In the genomic region with DNA sequence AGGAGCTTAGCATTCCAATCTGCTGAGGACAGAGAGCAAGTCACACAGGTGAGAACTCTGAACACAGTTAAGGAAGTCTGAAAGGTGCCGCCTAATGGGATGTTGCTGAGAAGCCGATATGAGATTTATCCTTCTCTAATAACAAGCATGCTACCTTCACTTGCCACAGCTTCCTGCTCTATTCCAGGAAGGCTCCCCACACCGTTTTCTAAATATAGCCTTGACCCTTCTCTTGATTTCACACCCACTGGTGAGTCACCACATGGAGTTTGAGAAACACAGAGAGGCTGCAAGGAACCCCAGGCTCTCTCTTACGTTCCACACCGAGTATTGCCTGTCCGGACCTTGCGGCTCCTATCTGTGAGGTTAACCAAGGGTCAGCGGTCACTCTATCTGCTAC, we compare ENCODE assay signal across 10 mouse cellular contexts. TPM values are rescaled to one million over a fixed set of nuclear protein-coding genes. Genes with fewer than 3 reads are reported as not detected.
DNase-seq lines count a peak whose midpoint lies in the region; ATAC-seq lines count a peak whose summit lies in the region.
"Had no signal": no experiment of that assay in that cellular context is flagged by ENCODE, and none has a peak within 500 bp of the region (broad histone marks: within the 10 kb centered on the region; RNA-seq: fewer than 3 reads in every experiment).

No protein-coding gene starts in this region.

- 85% methylated on average over 8 of the region's 8 CpGs for WGBS in forebrain, embryonic 15.5 days
- WGBS in midbrain, embryonic 13.5 days = 82% methylated on average over 8 of the region's 8 CpGs

- H3K4me2 ChIP-seq in forebrain, embryonic 15.5 days (replicated peaks) = no peak overlapping the region
- peak overlapping the region; percentile 44 for H3K4me2 ChIP-seq in midbrain, embryonic 13.5 days (replicated peaks)
- H3K4me2 ChIP-seq: embryonic facial prominence, embryonic 15.5 days; limb, embryonic 12.5 days had no signal

- no peak for DNase-seq in frontal cortex, postnatal 14 days (ENCODE audit: low spot score in 2 of 2)
- peak; percentile 10 for DNase-seq in 416B (ENCODE audit: low read depth)
- no peak for DNase-seq in ovary, postnatal 36 days (ENCODE audit: low spot score)
- DNase-seq in cerebellum, postnatal 14 days = no peak
- no peak for DNase-seq in gastrocnemius, adult 8-10 months (ENCODE audit: low spot score in 2 of 2)

- no peaks in the 10 kb centered on the region for H3K9me3 ChIP-seq in forebrain, embryonic 15.5 days
- no peaks in the 10 kb centered on the region for H3K9me3 ChIP-seq in midbrain, embryonic 13.5 days
- H3K9me3 ChIP-seq: embryonic facial prominence, embryonic 15.5 days; limb, embryonic 12.5 days had no signal

- no peak overlapping the region for H3K4me3 ChIP-seq in forebrain, embryonic 15.5 days
- no peak overlapping the region for H3K4me3 ChIP-seq in midbrain, embryonic 13.5 days (replicated peaks)
- H3K4me3 ChIP-seq: embryonic facial prominence, embryonic 15.5 days; limb, embryonic 12.5 days had no signal

- no peaks in the 10 kb centered on the region; the same call in 1 of the 2 replicates for H3K36me3 ChIP-seq in forebrain, embryonic 15.5 days
- peaks cover 8% of the 10 kb centered on the region for H3K36me3 ChIP-seq in midbrain, embryonic 13.5 days
- H3K36me3 ChIP-seq: embryonic facial prominence, embryonic 15.5 days; limb, embryonic 12.5 days had no signal

- H3K9ac ChIP-seq in forebrain, embryonic 15.5 days (replicated peaks) = no peak overlapping the region
- peak overlapping the region; percentile 37; the same call in 1 of the 2 replicates for H3K9ac ChIP-seq in midbrain, embryonic 13.5 days (replicated peaks)
- H3K9ac ChIP-seq: embryonic facial prominence, embryonic 15.5 days; limb, embryonic 12.5 days had no signal

- ATAC-seq in frontal cortex, adult (ENCODE audit: low TSS enrichment) = peak; percentile 25; the same call in 1 of the 2 replicates
- ATAC-seq in forebrain, embryonic 15.5 days (replicated peaks) = no peak
- no peak for ATAC-seq in midbrain, embryonic 13.5 days

- peaks cover 32% of the 10 kb centered on the region for H3K4me1 ChIP-seq in forebrain, embryonic 15.5 days
- H3K4me1 ChIP-seq in midbrain, embryonic 13.5 days (replicated peaks) = peaks cover 75% of the 10 kb centered on the region

- H3K27ac ChIP-seq in forebrain, embryonic 15.5 days (replicated peaks) = peak overlapping the region; percentile 82
- peak overlapping the region; percentile 93 for H3K27ac ChIP-seq in midbrain, embryonic 13.5 days
- H3K27ac ChIP-seq: embryonic facial prominence, embryonic 15.5 days had no signal

- peaks cover 10% of the 10 kb centered on the region for H3K27me3 ChIP-seq in forebrain, embryonic 15.5 days
- no peaks in the 10 kb centered on the region for H3K27me3 ChIP-seq in midbrain, embryonic 13.5 days
- H3K27me3 ChIP-seq: embryonic facial prominence, embryonic 15.5 days had no signal

RNA-seq across cellular contexts. Expression of gene Plekha6, which starts 24.7 kb away (rescaled TPM):
- 10.6 and 12.8 TPM in 2 replicates for polyA plus RNA-seq in forebrain, embryonic 15.5 days (2015; fragmentation: Nextera tagmentation; extraction: Ambion mirVana)
- 25.4 and 28.5 TPM in 2 replicates for polyA plus RNA-seq in midbrain, embryonic 13.5 days (2015; fragmentation: Nextera tagmentation; extraction: Ambion mirVana)
- 10 to 100 TPM in 3 of 4 experiments, 1 to 10 TPM in 1; 6.6 to 15.1 (median 11.8) TPM for total RNA-seq in gastrocnemius, adult 8-10 months (2022)

RNA-seq across cellular contexts. Expression of gene Ppp1r15b, which starts 57.8 kb away (rescaled TPM):
- 31.8 and 32.0 TPM in 2 replicates for polyA plus RNA-seq in forebrain, embryonic 15.5 days (2015; fragmentation: Nextera tagmentation; extraction: Ambion mirVana)
- 33.2 and 34.3 TPM in 2 replicates for polyA plus RNA-seq in midbrain, embryonic 13.5 days (2015; fragmentation: Nextera tagmentation; extraction: Ambion mirVana)
- total RNA-seq in gastrocnemius, adult 8-10 months (2022) = 10 to 100 TPM; 14.8 to 18.2 (median 16.3) TPM
